Mouse (Mus musculus): ENCODE results near the gene Uck2. TPM values are rescaled to one million over a fixed set of nuclear protein-coding genes. Genes with fewer than 3 reads are reported as not detected.

Gene Uck2
- polyA plus RNA-seq, 1 experiment from 2014 or later, result 53.0 TPM

GRCm38 (mm10) chr1:167280061-167280460, 5.1 kb downstream of the Uck2 start:
- peaks cover 6% of the 10 kb centered on the region; the same call in 1 of the 2 replicates for H3K4me1 ChIP-seq (replicated peaks; ENCODE audit: control insufficient read depth, insufficient read depth, low read length)
- DNase-seq (ENCODE audit: low spot score), result no peak
- H3K9ac ChIP-seq (ENCODE audit: low read length), result no peak overlapping the region
- no peak for ATAC-seq (replicated peaks; ENCODE audit: low FRiP score, low TSS enrichment, low read depth)
- H3K27ac ChIP-seq (ENCODE audit: low read depth), result no peak overlapping the region
- WGBS, result 90% methylated on average over 10 of the region's 10 CpGs
- H3K4me3 ChIP-seq (ENCODE audit: low read depth, low read length), result no peak overlapping the region
- no peaks in the 10 kb centered on the region for H3K9me3 ChIP-seq (ENCODE audit: control insufficient read depth, low read length)
- H3K27me3 ChIP-seq (replicated peaks; ENCODE audit: control insufficient read depth, insufficient read depth, low read length), result no peaks in the 10 kb centered on the region
- H3K36me3 ChIP-seq (ENCODE audit: control insufficient read depth, insufficient read depth, low read length), result no peaks in the 10 kb centered on the region
- no peak overlapping the region for H3K4me2 ChIP-seq (ENCODE audit: low read length)

GRCm38 (mm10) chr1:167279160-167279715, 5.9 kb downstream of the Uck2 start:
- DNase-seq (ENCODE audit: low spot score), result no peak
- H3K9me3 ChIP-seq (ENCODE audit: control insufficient read depth, low read length), result no peaks in the 10 kb centered on the region
- peaks cover 6% of the 10 kb centered on the region; the same call in 1 of the 2 replicates for H3K4me1 ChIP-seq (replicated peaks; ENCODE audit: control insufficient read depth, insufficient read depth, low read length)
- H3K4me2 ChIP-seq (ENCODE audit: low read length), result no peak overlapping the region
- no peak overlapping the region for H3K4me3 ChIP-seq (ENCODE audit: low read depth, low read length)
- no peak overlapping the region for H3K27ac ChIP-seq (ENCODE audit: low read depth)
- ATAC-seq (replicated peaks; ENCODE audit: low FRiP score, low TSS enrichment, low read depth), result no peak
- WGBS, result 80% methylated on average over 13 of the region's 13 CpGs
- H3K27me3 ChIP-seq (replicated peaks; ENCODE audit: control insufficient read depth, insufficient read depth, low read length), result no peaks in the 10 kb centered on the region
- no peak overlapping the region for H3K9ac ChIP-seq (ENCODE audit: low read length)
- no peaks in the 10 kb centered on the region for H3K36me3 ChIP-seq (ENCODE audit: control insufficient read depth, insufficient read depth, low read length)

DNA sequence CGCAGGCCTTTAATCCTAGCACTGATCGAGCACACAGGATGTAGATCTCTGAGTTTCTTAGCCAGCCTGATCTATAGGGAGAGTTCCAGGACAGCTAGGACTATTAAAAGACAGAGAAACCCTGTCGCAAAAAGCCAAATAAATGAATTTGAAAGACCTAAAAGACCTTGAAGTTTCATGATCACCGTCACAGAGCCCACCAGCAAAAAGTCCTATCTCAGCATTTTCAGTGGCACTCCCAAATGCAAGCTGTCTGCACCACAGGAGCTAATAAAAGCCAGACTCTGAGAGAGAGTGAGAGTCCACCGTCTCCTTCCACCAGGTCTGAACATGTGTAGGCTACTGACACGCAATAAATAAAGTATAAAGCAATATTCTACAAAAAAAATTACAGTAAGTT, 6.7 kb downstream of the Uck2 start:
- H3K36me3 ChIP-seq (ENCODE audit: control insufficient read depth, insufficient read depth, low read length), result no peaks in the 10 kb centered on the region
- H3K4me3 ChIP-seq (ENCODE audit: low read depth, low read length), result no peak overlapping the region
- 64% methylated on average over 6 of the region's 6 CpGs for WGBS
- H3K27me3 ChIP-seq (replicated peaks; ENCODE audit: control insufficient read depth, insufficient read depth, low read length), result no peaks in the 10 kb centered on the region
- no peak overlapping the region for H3K4me2 ChIP-seq (ENCODE audit: low read length)
- H3K4me1 ChIP-seq (replicated peaks; ENCODE audit: control insufficient read depth, insufficient read depth, low read length), result peaks cover 9% of the 10 kb centered on the region; the same call in 1 of the 2 replicates
- no peaks in the 10 kb centered on the region for H3K9me3 ChIP-seq (ENCODE audit: control insufficient read depth, low read length)
- no peak overlapping the region for H3K27ac ChIP-seq (ENCODE audit: low read depth)
- DNase-seq (ENCODE audit: low spot score), result no peak
- H3K9ac ChIP-seq (ENCODE audit: low read length), result no peak overlapping the region
- no peak for ATAC-seq (replicated peaks; ENCODE audit: low FRiP score, low TSS enrichment, low read depth)

DNA sequence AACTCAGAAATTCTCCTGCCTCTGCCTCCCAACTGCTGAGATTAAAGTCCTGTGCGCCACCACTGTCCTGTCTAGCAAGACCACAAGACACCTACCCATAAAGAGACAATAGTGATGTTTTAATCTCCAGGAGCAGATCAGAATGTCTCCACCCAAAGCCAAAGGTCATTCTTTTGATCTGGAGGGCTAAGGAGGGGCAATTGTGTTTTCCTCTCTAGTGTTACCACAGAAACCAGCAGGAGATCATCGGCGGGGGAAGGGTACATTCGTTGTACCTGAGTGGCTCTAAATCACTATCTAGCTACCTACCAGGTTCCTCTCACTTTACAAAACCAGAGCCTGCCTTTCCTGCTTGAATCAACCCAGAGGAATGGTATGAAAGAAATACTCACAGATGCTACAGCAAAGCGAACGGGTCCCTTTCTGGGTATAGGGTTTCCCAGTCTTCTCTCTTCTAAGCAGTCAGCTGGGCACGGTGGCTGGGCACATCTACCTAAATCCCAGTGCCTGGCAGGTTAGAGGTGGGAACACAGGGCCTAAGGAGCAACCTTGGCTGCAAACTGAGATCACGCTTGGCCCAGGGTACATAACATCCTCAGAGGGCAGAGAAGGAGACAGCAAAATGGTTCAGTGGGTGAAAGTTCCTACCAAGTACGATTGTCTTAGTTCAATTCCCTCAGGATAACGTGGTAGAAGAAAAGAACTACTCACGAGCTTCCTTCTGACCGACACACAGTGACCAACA, 10.3 kb downstream of the Uck2 start:
- Histone ChIP-seq H3K4me2 (ENCODE audit: low read length) (no peak overlapping the region), H3K4me1 (replicated peaks; ENCODE audit: control insufficient read depth, insufficient read depth, low read length) (peaks cover 25% of the 10 kb centered on the region), H3K4me3 (ENCODE audit: low read depth, low read length) (no peak overlapping the region), H3K27me3 (replicated peaks; ENCODE audit: control insufficient read depth, insufficient read depth, low read length) (no peaks in the 10 kb centered on the region), H3K36me3 (ENCODE audit: control insufficient read depth, insufficient read depth, low read length) (no peaks in the 10 kb centered on the region), H3K9me3 (ENCODE audit: control insufficient read depth, low read length) (no peaks in the 10 kb centered on the region), H3K27ac (ENCODE audit: low read depth) (no peak overlapping the region), H3K9ac (ENCODE audit: low read length) (no peak overlapping the region)
- DNase-seq (ENCODE audit: low spot score), result no peak
- WGBS, result 82% methylated on average over 12 of the region's 12 CpGs
- ATAC-seq (replicated peaks; ENCODE audit: low FRiP score, low TSS enrichment, low read depth), result no peak

- H3K27ac ChIP-seq (ENCODE audit: low read depth), result no peak overlapping the region
- H3K4me3 ChIP-seq (ENCODE audit: low read depth, low read length), result no peak overlapping the region
- no peak overlapping the region for H3K4me2 ChIP-seq (ENCODE audit: low read length)
- no peak for DNase-seq (ENCODE audit: low spot score)
- H3K9ac ChIP-seq (ENCODE audit: low read length), result no peak overlapping the region
- no peaks in the 10 kb centered on the region for H3K36me3 ChIP-seq (ENCODE audit: control insufficient read depth, insufficient read depth, low read length)
- no peaks in the 10 kb centered on the region for H3K27me3 ChIP-seq (replicated peaks; ENCODE audit: control insufficient read depth, insufficient read depth, low read length)
- H3K4me1 ChIP-seq (replicated peaks; ENCODE audit: control insufficient read depth, insufficient read depth, low read length), result peaks cover 37% of the 10 kb centered on the region
- 54% methylated on average over 14 of the region's 14 CpGs for WGBS
- H3K9me3 ChIP-seq (ENCODE audit: control insufficient read depth, low read length), result no peaks in the 10 kb centered on the region
- peak; percentile 78 for ATAC-seq (replicated peaks; ENCODE audit: low FRiP score, low TSS enrichment, low read depth)
These were observed 11.5 kb downstream of the Uck2 start for GRCm38 (mm10) chr1:167273380-167274163.

DNA sequence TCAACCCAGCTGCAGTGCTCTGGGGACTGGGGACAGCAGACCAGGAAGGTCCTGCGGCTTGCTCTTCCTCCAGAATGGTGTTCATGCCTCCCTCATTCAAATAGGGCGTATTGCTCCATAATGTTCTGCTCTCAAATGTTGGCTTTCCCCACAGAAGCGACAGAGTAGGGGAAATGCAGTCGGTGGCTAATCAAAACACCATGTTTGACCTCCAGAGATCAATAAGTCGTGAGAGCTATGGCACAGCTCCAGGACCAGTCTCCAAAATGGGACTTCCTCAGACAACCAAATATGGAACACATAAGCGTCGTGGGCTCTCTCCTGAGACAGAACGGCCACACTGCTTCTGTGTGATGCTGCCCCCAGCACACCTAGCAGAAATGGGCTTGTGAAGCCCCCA, 13.3 kb downstream of the Uck2 start:
- Histone ChIP-seq H3K36me3 (ENCODE audit: control insufficient read depth, insufficient read depth, low read length) (no peaks in the 10 kb centered on the region), H3K9ac (ENCODE audit: low read length) (no peak overlapping the region), H3K4me3 (ENCODE audit: low read depth, low read length) (no peak overlapping the region), H3K27me3 (replicated peaks; ENCODE audit: control insufficient read depth, insufficient read depth, low read length) (no peaks in the 10 kb centered on the region), H3K27ac (ENCODE audit: low read depth) (no peak overlapping the region), H3K4me1 (replicated peaks; ENCODE audit: control insufficient read depth, insufficient read depth, low read length) (peaks cover 37% of the 10 kb centered on the region), H3K4me2 (ENCODE audit: low read length) (no peak overlapping the region), H3K9me3 (ENCODE audit: control insufficient read depth, low read length) (no peaks in the 10 kb centered on the region)
- DNase-seq (ENCODE audit: low spot score), result no peak
- WGBS, result 57% methylated on average over 8 of the region's 8 CpGs
- no peak for ATAC-seq (replicated peaks; ENCODE audit: low FRiP score, low TSS enrichment, low read depth)

- peaks cover 37% of the 10 kb centered on the region for H3K4me1 ChIP-seq (replicated peaks; ENCODE audit: control insufficient read depth, insufficient read depth, low read length)
- no peaks in the 10 kb centered on the region for H3K27me3 ChIP-seq (replicated peaks; ENCODE audit: control insufficient read depth, insufficient read depth, low read length)
- H3K9me3 ChIP-seq (ENCODE audit: control insufficient read depth, low read length), result no peaks in the 10 kb centered on the region
- ATAC-seq (replicated peaks; ENCODE audit: low FRiP score, low TSS enrichment, low read depth), result no peak
- DNase-seq (ENCODE audit: low spot score), result no peak
- WGBS, result 38% methylated on average over 4 of the region's 4 CpGs
- H3K36me3 ChIP-seq (ENCODE audit: control insufficient read depth, insufficient read depth, low read length), result no peaks in the 10 kb centered on the region
- peak overlapping the region; percentile 45 for H3K4me2 ChIP-seq (ENCODE audit: low read length)
- H3K27ac ChIP-seq (ENCODE audit: low read depth), result no peak overlapping the region
- H3K4me3 ChIP-seq (ENCODE audit: low read depth, low read length), result no peak overlapping the region
- H3K9ac ChIP-seq (ENCODE audit: low read length), result no peak overlapping the region
These were observed 13.8 kb downstream of the Uck2 start for GRCm38 (mm10) chr1:167271304-167271703.

DNA sequence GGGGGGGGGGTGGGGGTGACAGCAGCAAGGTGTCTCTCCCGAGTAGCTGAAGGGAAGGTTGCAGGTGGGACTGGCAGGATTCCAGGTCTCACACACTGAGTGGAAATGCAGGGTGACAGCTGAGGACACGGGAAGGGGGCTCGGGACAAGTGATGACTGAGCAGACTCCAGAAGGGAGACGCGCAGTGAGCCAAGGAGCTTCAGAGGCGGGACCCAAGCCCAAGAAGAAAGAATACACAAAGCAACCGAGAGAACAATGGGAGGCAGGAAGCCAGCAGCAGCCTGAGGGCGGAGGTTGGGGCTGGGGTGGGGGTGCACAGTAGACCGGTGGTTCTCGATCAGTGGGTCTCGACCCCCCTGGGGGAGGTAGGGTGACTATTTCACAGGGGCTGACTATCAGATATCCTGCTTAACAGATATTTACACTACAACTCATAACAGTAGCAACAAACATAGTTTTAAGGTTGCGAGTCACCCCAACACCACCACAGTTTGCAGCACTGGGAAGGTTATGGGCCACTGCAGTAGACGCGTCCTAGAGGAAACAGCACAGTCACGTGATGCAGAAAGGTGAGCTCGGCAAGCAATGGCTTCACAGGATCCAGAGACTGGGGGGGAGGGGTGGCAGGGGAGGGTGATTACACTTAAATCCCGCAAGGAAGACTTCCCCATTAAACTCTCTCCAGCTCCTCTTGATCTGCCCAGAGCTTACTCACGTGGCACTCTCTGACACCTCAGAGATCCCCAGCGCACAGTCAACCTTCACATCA, 14.6 kb downstream of the Uck2 start:
- H3K4me1 ChIP-seq (replicated peaks; ENCODE audit: control insufficient read depth, insufficient read depth, low read length), result peaks cover 37% of the 10 kb centered on the region
- H3K36me3 ChIP-seq (ENCODE audit: control insufficient read depth, insufficient read depth, low read length), result no peaks in the 10 kb centered on the region
- H3K9ac ChIP-seq (ENCODE audit: low read length), result no peak overlapping the region; the same call in 1 of the 2 replicates
- peak; percentile 65 for DNase-seq (ENCODE audit: low spot score)
- peak; percentile 25; the same call in 1 of the 2 replicates for ATAC-seq (replicated peaks; ENCODE audit: low FRiP score, low TSS enrichment, low read depth)
- peak overlapping the region; percentile 45 for H3K4me2 ChIP-seq (ENCODE audit: low read length)
- peak overlapping the region; percentile 16 for H3K4me3 ChIP-seq (ENCODE audit: low read depth, low read length)
- H3K27ac ChIP-seq (ENCODE audit: low read depth), result peak overlapping the region; percentile 74; the same call in 1 of the 2 replicates
- H3K27me3 ChIP-seq (replicated peaks; ENCODE audit: control insufficient read depth, insufficient read depth, low read length), result no peaks in the 10 kb centered on the region
- H3K9me3 ChIP-seq (ENCODE audit: control insufficient read depth, low read length), result no peaks in the 10 kb centered on the region
- WGBS, result 9% methylated on average over 19 of the region's 19 CpGs

Data from intestine, embryonic 14.5 days (tissue).